Mouse (Mus musculus) CH12.LX (cell line): ENCODE results near the gene Dennd2a. TPM values are rescaled to one million over a fixed set of nuclear protein-coding genes. Genes with fewer than 3 reads are reported as not detected.
A peak's percentile ranks its signal among the peaks of the same experiment; 100 is the strongest.
"Not testable (repeated sequence)": the region's sequence is repeated elsewhere in the genome, so short reads cannot be mapped to it uniquely, and the experiment has no call there.

Experiments used
- DNase-seq: peaks from one replicate; pipeline ENCODE4 v3.0.0-alpha.2; 2013; ENCODE audit errors: extremely low read depth
- H3K27ac ChIP-seq: 2 replicates; pipeline ENCODE4 v1.5.1; 2012; ENCODE audit warnings: low read depth, mild to moderate bottlenecking, control low read depth, moderate library complexity; ENCODE audit not compliant: insufficient read depth
- H3K27me3 ChIP-seq: replicated peaks from 2 replicates; pipeline ENCODE3; 2012; ENCODE audit warnings: inconsistent platforms
- H3K36me3 ChIP-seq, 2 experiments: replicated peaks in 1 of 2; 2 replicates each; pipeline versions ENCODE3 to v1.6.1; 2012; ENCODE audit warnings: inconsistent platforms in 1 of 2, low read length in 1 of 2, mild to moderate bottlenecking in 1 of 2, mixed read lengths in 1 of 2, moderate library complexity in 1 of 2; ENCODE audit not compliant: control insufficient read depth in 1 of 2, insufficient read depth in 1 of 2
- H3K4me1 ChIP-seq, 2 experiments: 2 replicates each; pipeline ENCODE4 v1.6.1; 2012; ENCODE audit warnings: inconsistent platforms in 1 of 2, moderate library complexity in 1 of 2; ENCODE audit not compliant: insufficient read depth in 2 of 2, control insufficient read depth in 1 of 2
- H3K4me2 ChIP-seq: 2 replicates; pipeline ENCODE4 v1.6.1; 2012; ENCODE audit warnings: low read depth, mild to moderate bottlenecking, control low read depth; ENCODE audit not compliant: poor library complexity, insufficient read depth, severe bottlenecking
- H3K4me3 ChIP-seq, 3 experiments: fragments of 150-350 bp in 1 of 3; sonication (generic) in 1 of 3; replicated peaks in 1 of 3; 2 replicates each; pipeline versions ENCODE3 to v1.5.1; 2011 to 2012; ENCODE audit warnings: low read depth in 2 of 3, low read length in 2 of 3, mild to moderate bottlenecking in 2 of 3, moderate library complexity in 2 of 3, control low read depth in 1 of 3, improper control_type of control experiment in 1 of 3, inconsistent platforms in 1 of 3, mixed read lengths in 1 of 3; ENCODE audit not compliant: poor library complexity in 1 of 3
- H3K79me2 ChIP-seq: replicated peaks from 2 replicates; pipeline ENCODE4 v1.6.1; 2012; ENCODE audit warnings: mild to moderate bottlenecking, moderate library complexity; ENCODE audit not compliant: control insufficient read depth, poor library complexity, insufficient read depth, severe bottlenecking; ENCODE audit errors: extremely low read depth
- H3K9ac ChIP-seq: 2 replicates; pipeline ENCODE4 v1.6.1; 2012; ENCODE audit warnings: low read depth, mild to moderate bottlenecking, control low read depth, moderate library complexity; ENCODE audit not compliant: insufficient read depth
- H3K9me3 ChIP-seq: replicated peaks from 2 replicates; pipeline ENCODE3; 2012; ENCODE audit warnings: low read length, inconsistent platforms, mixed read lengths
- CHD1 ChIP-seq: IDR thresholded peaks from 2 replicates; pipeline ENCODE4 v1.6.1; 2012; ENCODE audit warnings: low read depth, low read length, improper control_type of control experiment, inconsistent platforms
- CTCF ChIP-seq, 2 experiments: IDR thresholded peaks in 1 of 2; conservative IDR thresholded peaks in 1 of 2; 2 replicates each; pipeline ENCODE4 v1.5.1; 2011 to 2012; ENCODE audit warnings: low read depth in 2 of 2, low read length in 2 of 2, improper control_type of control experiment in 1 of 2, inconsistent platforms in 1 of 2, mild to moderate bottlenecking in 1 of 2, moderate library complexity in 1 of 2
- ELF1 ChIP-seq: IDR thresholded peaks from 2 replicates; pipeline ENCODE4 v1.6.1; 2014; ENCODE audit warnings: low read depth, mild to moderate bottlenecking, inconsistent platforms, low read length, improper control_type of control experiment
- ETS1 ChIP-seq: conservative IDR thresholded peaks from 2 replicates; pipeline ENCODE4 v1.6.1; 2012; ENCODE audit warnings: low read depth, mild to moderate bottlenecking, inconsistent platforms, low read length, improper control_type of control experiment, moderate library complexity
- GABPA ChIP-seq: IDR thresholded peaks from 2 replicates; pipeline ENCODE4 v1.6.1; 2012; ENCODE audit warnings: low read depth, low read length, improper control_type of control experiment, inconsistent platforms; ENCODE audit not compliant: insufficient replicate concordance
- JUND ChIP-seq: conservative IDR thresholded peaks from 2 replicates; pipeline ENCODE4 v1.6.1; 2011; ENCODE audit warnings: low read depth, low read length, improper control_type of control experiment
- MAZ ChIP-seq: IDR thresholded peaks from 2 replicates; pipeline ENCODE4 v1.6.1; 2012; ENCODE audit warnings: low read depth, mild to moderate bottlenecking, inconsistent platforms, low read length, improper control_type of control experiment, moderate library complexity
- NELFE ChIP-seq: IDR thresholded peaks from 2 replicates; pipeline ENCODE4 v1.6.1; 2011; ENCODE audit warnings: low read depth, low read length, improper control_type of control experiment
- POLR2A ChIP-seq: IDR thresholded peaks from 2 replicates; pipeline ENCODE4 v1.6.1; 2011; ENCODE audit warnings: low read depth, mild to moderate bottlenecking, improper control_type of control experiment, low read length
- RAD21 ChIP-seq: IDR thresholded peaks from 2 replicates; pipeline ENCODE4 v1.6.1; 2011; ENCODE audit warnings: low read depth, mild to moderate bottlenecking, low read length, improper control_type of control experiment, moderate library complexity
- RCOR1 ChIP-seq: conservative IDR thresholded peaks from 2 replicates; pipeline ENCODE4 v1.6.1; 2012; ENCODE audit warnings: low read depth, mild to moderate bottlenecking, inconsistent platforms, low read length, improper control_type of control experiment
- SMC3 ChIP-seq: IDR thresholded peaks from 2 replicates; pipeline ENCODE4 v1.6.1; 2011; ENCODE audit warnings: low read depth, low read length, improper control_type of control experiment
- TBP ChIP-seq: conservative IDR thresholded peaks from 2 replicates; pipeline ENCODE4 v1.6.1; 2011; ENCODE audit warnings: low read depth, low read length, improper control_type of control experiment
- TCF12 ChIP-seq: IDR thresholded peaks from 2 replicates; pipeline ENCODE4 v1.6.1; 2014; ENCODE audit warnings: low read depth, mild to moderate bottlenecking, inconsistent platforms, low read length, improper control_type of control experiment
- UBTF ChIP-seq: IDR thresholded peaks from 2 replicates; pipeline ENCODE4 v1.6.1; 2012; ENCODE audit warnings: low read depth, mild to moderate bottlenecking, inconsistent platforms, low read length, improper control_type of control experiment, moderate library complexity
- USF1 ChIP-seq: IDR thresholded peaks from 2 replicates; pipeline ENCODE4 v1.6.1; 2014; ENCODE audit warnings: low read depth, mild to moderate bottlenecking, inconsistent platforms, low read length, improper control_type of control experiment
- USF2 ChIP-seq: conservative IDR thresholded peaks from 2 replicates; pipeline ENCODE4 v1.6.1; 2011; ENCODE audit warnings: low read depth, low read length, improper control_type of control experiment
- ZKSCAN1 ChIP-seq: IDR thresholded peaks from 2 replicates; pipeline ENCODE4 v1.6.1; 2012; ENCODE audit warnings: low read depth, inconsistent platforms, low read length, improper control_type of control experiment, borderline replicate concordance
- ZMIZ1 ChIP-seq: IDR thresholded peaks from 2 replicates; pipeline ENCODE4 v1.6.1; 2012; ENCODE audit warnings: low read depth, mild to moderate bottlenecking, inconsistent platforms, low read length, improper control_type of control experiment
- ZNF384 ChIP-seq: IDR thresholded peaks from 2 replicates; pipeline ENCODE4 v1.6.1; 2012; ENCODE audit warnings: low read depth, low read length, improper control_type of control experiment, inconsistent platforms
- dilution Hi-C: fragments of 300-500 bp; cut with MboI; formaldehyde crosslinking; loops from 2 replicates; pipeline ENCODE4 v1.14.3; 2020; ENCODE audit warnings: low sequenced_read_pairs; ENCODE audit not compliant: extremely low pct_unique_long_range_greater_than_20kb, extremely low pct_ligation_motif_present
- in situ Hi-C: fragments of 300-500 bp; cut with MboI; formaldehyde crosslinking; loops from 3 replicates; pipeline ENCODE4 v1.14.3; 2019; ENCODE audit warnings: low sequenced_read_pairs, low pct_ligation_motif_present, low pct_unique_long_range_greater_than_20kb, mixed read lengths
- polyA plus RNA-seq: library from polyadenylated mRNA; unstranded; fragments of >175 nt; gene quantifications from 2 replicates; pipeline ENCODE4 v1.2.1, GENCODE M21; 2012; ENCODE audit warnings: low read depth; ENCODE audit not compliant: insufficient read length
- total RNA-seq, 2 experiments: library from RNA; depleted of rRNA; stranded (reverse); fragments of 300-350 nt in 1 of 2; fragments of >200 nt in 1 of 2; gene quantifications; 2 replicates each; pipeline ENCODE4 v1.2.3; 2012 to 2014

Dennd2a gene
- total and polyA plus RNA-seq, 3 experiments, result 3.7 to 10.6 (median 9.1) TPM

DNA sequence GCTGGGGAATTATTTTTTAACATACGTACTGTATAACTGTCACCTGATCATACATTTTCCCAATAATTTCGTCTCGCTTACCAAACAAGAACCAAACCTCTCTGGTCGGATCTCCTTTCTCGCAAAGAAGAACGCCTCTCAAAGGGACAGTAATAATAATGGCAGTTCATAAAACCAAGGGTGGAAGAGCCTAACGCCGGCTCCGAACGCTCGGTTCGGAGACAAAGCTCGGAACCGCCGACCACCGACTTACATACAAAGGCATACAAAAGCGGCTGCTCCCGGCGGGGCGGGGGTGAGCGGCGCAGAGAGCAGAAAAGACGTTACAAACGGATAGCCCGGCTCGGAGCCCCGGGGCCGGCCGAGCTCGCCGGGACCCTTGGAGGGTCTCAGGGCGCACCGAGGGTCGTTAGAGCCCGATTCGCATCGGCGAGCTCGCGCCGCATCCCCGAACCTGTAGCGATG is 138.2 kb downstream of the Dennd2a start:
- dilution Hi-C loops, result no loop called here
- H3K4me2 ChIP-seq, result peak overlapping the region; percentile 97
- H3K4me1 ChIP-seq, result peaks cover 4 to 30% of the 10 kb centered on the region in 2 experiments; a peak in 2 of 4 replicates
- in situ Hi-C loops, result no loop called here
- peaks cover 0 to 2% of the 10 kb centered on the region in 2 experiments for H3K36me3 ChIP-seq
- no peak for DNase-seq
- peaks cover 23% of the 10 kb centered on the region for H3K79me2 ChIP-seq
- H3K4me3 ChIP-seq, result peak overlapping the region; percentile 66 to 98 (median 91)
- TF ChIP-seq TCF12 (no peak), SMC3 (no peak), TBP (no peak), POLR2A (no peak), USF2 (no peak), GABPA (no peak), UBTF (no peak), JUND (no peak), MAZ (no peak), RCOR1 (no peak), NELFE (no peak), ZKSCAN1 (no peak), USF1 (no peak), ELF1 (no peak), CHD1 (no peak)
- TF ChIP-seq, all 38 proteins: peak for 0
- Histone ChIP-seq H3K27ac (no peak overlapping the region), H3K9ac (peak overlapping the region; percentile 65), H3K9me3 (no peaks in the 10 kb centered on the region), H3K27me3 (peaks cover 5% of the 10 kb centered on the region)

DNA sequence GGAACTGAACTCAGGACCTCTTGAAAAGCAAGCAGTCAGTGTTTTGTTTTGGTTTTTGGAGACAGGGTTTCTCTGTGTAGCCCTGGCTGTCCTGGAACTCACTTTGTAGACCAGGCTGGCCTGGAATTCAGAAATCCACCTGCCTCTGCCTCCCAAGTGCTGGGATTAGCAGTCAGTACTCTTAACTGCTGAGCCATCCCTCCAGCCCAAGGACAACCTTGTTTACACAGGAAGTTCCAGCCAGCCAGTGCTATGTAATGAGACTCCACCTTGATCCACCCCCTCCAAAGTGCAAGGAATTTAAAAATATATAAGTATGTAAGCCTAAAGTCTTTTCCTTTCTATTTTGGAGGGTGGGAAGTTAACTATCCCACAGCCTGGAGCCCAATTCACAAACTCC is 141.0 kb downstream of the Dennd2a start:
- H3K4me3 ChIP-seq, H3K27me3 ChIP-seq, H3K27ac ChIP-seq, DNase-seq, H3K9me3 ChIP-seq, in situ Hi-C loops, H3K9ac ChIP-seq, H3K4me2 ChIP-seq, dilution Hi-C loops, H3K36me3 ChIP-seq: not testable (repeated sequence)
- Histone ChIP-seq H3K79me2 (peaks cover 36% of the 10 kb centered on the region), H3K4me1 (peaks cover 4 to 30% of the 10 kb centered on the region in 2 experiments; a peak in 2 of 4 replicates)

DNA sequence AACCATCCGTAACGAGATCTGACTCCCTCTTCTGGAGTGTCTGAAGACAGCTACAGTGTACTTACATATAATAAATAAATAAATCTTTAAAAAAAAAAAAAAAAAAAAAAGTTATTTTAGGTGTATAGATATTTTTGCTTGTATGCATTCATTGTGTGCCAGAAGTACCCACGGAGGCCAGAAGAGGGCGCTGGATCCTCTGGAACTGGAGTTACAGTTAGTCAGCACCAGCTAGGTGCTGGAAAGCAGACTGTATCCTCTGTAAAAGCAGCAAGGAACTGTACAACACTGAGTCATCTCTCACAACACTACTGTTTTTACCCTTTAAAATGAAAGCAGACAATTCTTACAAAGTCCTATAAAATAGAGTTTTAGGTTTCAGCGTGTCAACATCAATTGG is 141.9 kb downstream of the Dennd2a start:
- peak; percentile 35 for TF ChIP-seq SMC3
- 0 out of 2 replicates have a peak, but pooled peaks have one; percentile 31 for TF ChIP-seq ZNF384
- TF ChIP-seq RAD21, result peak; percentile 45
- no peak for TF ChIP-seq ETS1
- no peak for TF ChIP-seq ZMIZ1
- TF ChIP-seq CTCF (conservative IDR thresholded peaks at IDR 0.05 in 1 of 2, IDR thresholded peaks at IDR 0.05 in 1 of 2; ENCODE audit: low read depth in 2 of 2, low read length in 2 of 2), result peak; percentile 70 to 74
- in situ Hi-C loops (no loop called here), dilution Hi-C loops (no loop called here)
- Histone ChIP-seq H3K27ac (no peak overlapping the region), H3K36me3 (peaks cover 0 to 6% of the 10 kb centered on the region in 2 experiments), H3K4me3 (no peak overlapping the region), H3K79me2 (peaks cover 36% of the 10 kb centered on the region), H3K9me3 (no peaks in the 10 kb centered on the region), H3K9ac (no peak overlapping the region), H3K4me2 (no peak overlapping the region), H3K4me1 (peaks cover 4 to 28% of the 10 kb centered on the region in 2 experiments; a peak in 2 of 4 replicates), H3K27me3 (no peaks in the 10 kb centered on the region)
- DNase-seq, result peak; percentile 58
